Mouse (Mus musculus): Measurements from ENCODE around the gene Cherp. TPM values are rescaled to one million over a fixed set of nuclear protein-coding genes. Genes with fewer than 3 reads are reported as not detected.
A peak's percentile ranks its signal among the peaks of the same experiment; 100 is the strongest.

Cherp gene
- 17.3 and 18.8 TPM in 2 replicates for polyA plus RNA-seq (2015; fragmentation: Nextera tagmentation; extraction: Ambion mirVana)

GRCm38 (mm10) chr8:72474826-72475546 is at the start of gene Cherp:
Gene Cherp (minus strand): TSS chr8:72475226.
- H3K27ac ChIP-seq (ENCODE audit: low read length) = peak within 1 kb of the TSS; percentile 87
- peak; percentile 19; the same call in 1 of the 2 replicates for TF ChIP-seq CTCF (IDR thresholded peaks at IDR 0.05)
- no peak for TF ChIP-seq EP300 (IDR thresholded peaks at IDR 0.05)
- H3K36me3 ChIP-seq (ENCODE audit: insufficient read depth, low read length) = peaks cover 18% of the 10 kb centered on the region
- H3K4me1 ChIP-seq (ENCODE audit: insufficient read depth, low read depth, low read length) = no peaks in the 10 kb centered on the region
- DNase-seq (ENCODE audit: low spot score) = peak; percentile 100
- peak within 1 kb of the TSS; percentile 83 for H3K4me2 ChIP-seq (replicated peaks; ENCODE audit: low read depth, low read length)
- H3K9me3 ChIP-seq (ENCODE audit: low read length) = no peaks in the 10 kb centered on the region
- no peaks in the 10 kb centered on the region for H3K27me3 ChIP-seq (replicated peaks; ENCODE audit: insufficient read depth, low read length)
- peak within 1 kb of the TSS; percentile 69 for H3K9ac ChIP-seq (replicated peaks; ENCODE audit: low read depth)
- under 1% methylated on average over 70 of the region's 80 CpGs for WGBS
- peak within 1 kb of the TSS; percentile 85 for H3K4me3 ChIP-seq (ENCODE audit: low read depth, low read length)
- peak; percentile 98 for ATAC-seq

GRCm38 (mm10) chr8:72521888-72522287 is 46.9 kb upstream of the Cherp start:
- TF ChIP-seq CTCF (IDR thresholded peaks at IDR 0.05) = no peak
- TF ChIP-seq EP300 (IDR thresholded peaks at IDR 0.05) = no peak
- no peak overlapping the region for H3K27ac ChIP-seq (ENCODE audit: low read length)
- H3K4me1 ChIP-seq (ENCODE audit: insufficient read depth, low read depth, low read length) = no peaks in the 10 kb centered on the region
- no peaks in the 10 kb centered on the region for H3K9me3 ChIP-seq (ENCODE audit: low read length)
- no peak overlapping the region for H3K9ac ChIP-seq (replicated peaks; ENCODE audit: low read depth)
- H3K27me3 ChIP-seq (replicated peaks; ENCODE audit: insufficient read depth, low read length) = no peaks in the 10 kb centered on the region
- no peak overlapping the region for H3K4me3 ChIP-seq (ENCODE audit: low read depth, low read length)
- H3K36me3 ChIP-seq (ENCODE audit: insufficient read depth, low read length) = no peaks in the 10 kb centered on the region
- DNase-seq (ENCODE audit: low spot score) = no peak
- no peak overlapping the region for H3K4me2 ChIP-seq (replicated peaks; ENCODE audit: low read depth, low read length)
- no peak for ATAC-seq

GRCm38 (mm10) chr8:72517421-72517988 is 42.5 kb upstream of the Cherp start:
- no peaks in the 10 kb centered on the region for H3K9me3 ChIP-seq (ENCODE audit: low read length)
- ATAC-seq = no peak
- no peaks in the 10 kb centered on the region for H3K27me3 ChIP-seq (replicated peaks; ENCODE audit: insufficient read depth, low read length)
- H3K4me1 ChIP-seq (ENCODE audit: insufficient read depth, low read depth, low read length) = no peaks in the 10 kb centered on the region
- no peak overlapping the region for H3K4me2 ChIP-seq (replicated peaks; ENCODE audit: low read depth, low read length)
- TF ChIP-seq EP300 (IDR thresholded peaks at IDR 0.05) (no peak), CTCF (IDR thresholded peaks at IDR 0.05) (no peak)
- no peak for DNase-seq (ENCODE audit: low spot score)
- no peak overlapping the region for H3K27ac ChIP-seq (ENCODE audit: low read length)
- H3K4me3 ChIP-seq (ENCODE audit: low read depth, low read length) = no peak overlapping the region
- 64% methylated on average over 7 of the region's 7 CpGs for WGBS
- no peak overlapping the region for H3K9ac ChIP-seq (replicated peaks; ENCODE audit: low read depth)
- no peaks in the 10 kb centered on the region for H3K36me3 ChIP-seq (ENCODE audit: insufficient read depth, low read length)

- ATAC-seq (peak; percentile 57; the same call in 1 of the 2 replicates), DNase-seq (ENCODE audit: low spot score) (peak; percentile 48)
- Histone ChIP-seq H3K4me1 (ENCODE audit: insufficient read depth, low read depth, low read length) (no peaks in the 10 kb centered on the region; the same call in 1 of the 2 replicates), H3K27me3 (replicated peaks; ENCODE audit: insufficient read depth, low read length) (no peaks in the 10 kb centered on the region), H3K9ac (replicated peaks; ENCODE audit: low read depth) (no peak overlapping the region), H3K4me3 (ENCODE audit: low read depth, low read length) (no peak overlapping the region), H3K36me3 (ENCODE audit: insufficient read depth, low read length) (no peaks in the 10 kb centered on the region), H3K4me2 (replicated peaks; ENCODE audit: low read depth, low read length) (no peak overlapping the region), H3K27ac (ENCODE audit: low read length) (no peak overlapping the region), H3K9me3 (ENCODE audit: low read length) (no peaks in the 10 kb centered on the region)
- TF ChIP-seq EP300 (IDR thresholded peaks at IDR 0.05) (no peak), CTCF (IDR thresholded peaks at IDR 0.05) (no peak)
- 64% methylated on average over 1 of the region's 1 CpGs for WGBS
Observed at GRCm38 (mm10) chr8:72513158-72513557, 38.1 kb upstream of the Cherp start.

GRCm38 (mm10) chr8:72512648-72513047 is 37.6 kb upstream of the Cherp start:
- H3K4me3 ChIP-seq (ENCODE audit: low read depth, low read length) = no peak overlapping the region
- H3K27ac ChIP-seq (ENCODE audit: low read length) = no peak overlapping the region
- H3K9me3 ChIP-seq (ENCODE audit: low read length) = no peaks in the 10 kb centered on the region
- TF ChIP-seq EP300 (IDR thresholded peaks at IDR 0.05) (no peak), CTCF (IDR thresholded peaks at IDR 0.05) (no peak)
- H3K4me1 ChIP-seq (ENCODE audit: insufficient read depth, low read depth, low read length) = no peaks in the 10 kb centered on the region; the same call in 1 of the 2 replicates
- no peaks in the 10 kb centered on the region for H3K36me3 ChIP-seq (ENCODE audit: insufficient read depth, low read length)
- H3K4me2 ChIP-seq (replicated peaks; ENCODE audit: low read depth, low read length) = no peak overlapping the region
- DNase-seq (ENCODE audit: low spot score) (no peak), ATAC-seq (no peak)
- no peak overlapping the region for H3K9ac ChIP-seq (replicated peaks; ENCODE audit: low read depth)
- H3K27me3 ChIP-seq (replicated peaks; ENCODE audit: insufficient read depth, low read length) = no peaks in the 10 kb centered on the region
- WGBS = 69% methylated on average over 1 of the region's 1 CpGs

GRCm38 (mm10) chr8:72507505-72507904 is 32.5 kb upstream of the Cherp start:
- Histone ChIP-seq H3K9me3 (ENCODE audit: low read length) (no peaks in the 10 kb centered on the region), H3K27ac (ENCODE audit: low read length) (no peak overlapping the region), H3K4me3 (ENCODE audit: low read depth, low read length) (no peak overlapping the region), H3K9ac (replicated peaks; ENCODE audit: low read depth) (no peak overlapping the region), H3K4me2 (replicated peaks; ENCODE audit: low read depth, low read length) (no peak overlapping the region), H3K27me3 (replicated peaks; ENCODE audit: insufficient read depth, low read length) (no peaks in the 10 kb centered on the region), H3K4me1 (ENCODE audit: insufficient read depth, low read depth, low read length) (no peaks in the 10 kb centered on the region; the same call in 1 of the 2 replicates), H3K36me3 (ENCODE audit: insufficient read depth, low read length) (no peaks in the 10 kb centered on the region)
- no peak for ATAC-seq
- TF ChIP-seq EP300 (IDR thresholded peaks at IDR 0.05) (no peak), CTCF (IDR thresholded peaks at IDR 0.05) (no peak)
- no peak for DNase-seq (ENCODE audit: low spot score)
- WGBS = 73% methylated on average over 1 of the region's 1 CpGs
